Mouse (Mus musculus): ENCODE measurements around the gene Adat1.

DNA sequence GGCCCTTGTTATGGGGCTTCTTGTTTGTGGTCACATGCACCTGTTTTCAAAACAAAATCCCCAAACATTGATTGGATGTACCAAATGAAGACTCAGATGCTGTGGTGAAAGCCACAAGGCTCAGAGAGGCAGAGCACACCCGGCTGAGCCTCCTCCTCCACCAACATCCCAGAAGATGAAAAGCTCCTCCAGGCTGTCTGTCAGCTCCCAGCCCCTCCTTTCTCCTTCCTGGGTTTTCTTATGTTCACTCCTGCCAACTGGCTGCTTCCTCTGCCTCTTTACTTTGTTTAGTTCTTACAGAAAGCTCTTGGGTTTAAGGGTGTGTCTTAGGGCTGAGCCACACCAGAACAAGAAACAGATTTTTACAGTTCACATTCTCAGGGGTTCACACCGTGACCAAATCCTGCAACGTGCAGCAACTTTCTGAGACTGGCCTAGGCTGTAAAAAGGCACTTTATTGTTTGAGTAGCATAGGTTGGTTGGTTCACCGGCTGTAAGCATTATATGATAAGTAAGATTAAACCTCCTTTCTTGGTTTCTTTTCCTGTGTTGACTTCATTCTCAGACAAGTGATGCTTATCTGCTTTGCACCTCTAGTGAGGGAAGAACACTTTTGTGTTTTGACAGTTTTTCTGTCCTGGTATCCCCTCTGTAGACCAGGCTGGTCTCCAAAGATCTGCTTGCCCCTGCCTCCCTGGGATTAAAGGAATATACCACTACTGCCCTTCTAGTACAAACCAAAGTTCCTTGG is 37.1 kb downstream of the Adat1 start:
- TF ChIP-seq CTCF (IDR thresholded peaks at IDR 0.05; ENCODE audit: low read depth, low read length) (no peak), POLR2A (IDR thresholded peaks at IDR 0.05; ENCODE audit: extremely low read depth, insufficient read depth, low read length) (no peak)
